Mouse (Mus musculus): Measurements from ENCODE around the gene Mpc1.
"Not testable (repeated sequence)": the region's sequence is repeated elsewhere in the genome, so short reads cannot be mapped to it uniquely, and the experiment has no call there.

Gene Mpc1

DNA sequence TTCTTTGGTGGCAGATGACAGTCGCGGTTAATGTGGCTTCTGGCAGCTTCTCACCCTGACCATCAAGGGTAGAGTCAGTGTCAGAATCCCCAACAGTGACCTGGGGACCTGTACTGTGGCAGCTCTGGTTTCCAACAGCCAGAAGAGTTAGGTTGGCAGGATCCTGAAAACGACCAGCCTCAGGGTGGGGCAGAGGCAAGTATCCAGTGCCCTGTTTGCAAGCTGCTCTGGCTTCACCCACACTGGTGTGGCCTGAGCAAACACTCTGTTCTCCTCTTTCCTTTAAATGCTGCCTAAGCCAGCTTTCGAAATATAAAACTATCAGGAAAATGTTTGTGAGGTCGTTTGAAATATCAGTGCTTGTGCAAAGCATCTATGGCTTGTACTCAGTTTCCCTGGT, 47.9 kb downstream of the Mpc1 start:
- DNase-seq (ENCODE audit: low spot score) = no peak

DNA sequence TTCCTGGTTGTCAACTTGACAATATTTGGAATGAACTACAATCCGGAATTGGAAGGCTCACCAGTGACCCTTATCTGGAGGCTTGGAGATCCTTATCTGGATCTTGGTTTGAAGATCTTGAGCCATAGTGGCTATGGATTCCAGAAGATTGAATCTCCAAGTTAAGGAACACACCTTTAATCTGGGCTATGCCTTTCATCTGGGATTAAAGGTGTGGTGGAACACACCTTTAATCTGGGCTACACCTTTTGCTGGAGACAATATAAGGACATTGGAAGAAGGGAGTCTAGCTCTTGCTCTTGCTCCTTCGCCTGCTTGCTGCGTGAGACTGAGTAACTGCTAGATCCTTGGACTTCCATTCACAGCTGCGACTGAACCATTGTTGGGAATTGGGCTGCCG, 54.5 kb downstream of the Mpc1 start, which contains the start of gene Prr18:
Prr18 (plus strand) TSS at position 301 of the 400 bp plus-strand sequence.
- not testable (repeated sequence) for DNase-seq (ENCODE audit: low spot score)

DNA sequence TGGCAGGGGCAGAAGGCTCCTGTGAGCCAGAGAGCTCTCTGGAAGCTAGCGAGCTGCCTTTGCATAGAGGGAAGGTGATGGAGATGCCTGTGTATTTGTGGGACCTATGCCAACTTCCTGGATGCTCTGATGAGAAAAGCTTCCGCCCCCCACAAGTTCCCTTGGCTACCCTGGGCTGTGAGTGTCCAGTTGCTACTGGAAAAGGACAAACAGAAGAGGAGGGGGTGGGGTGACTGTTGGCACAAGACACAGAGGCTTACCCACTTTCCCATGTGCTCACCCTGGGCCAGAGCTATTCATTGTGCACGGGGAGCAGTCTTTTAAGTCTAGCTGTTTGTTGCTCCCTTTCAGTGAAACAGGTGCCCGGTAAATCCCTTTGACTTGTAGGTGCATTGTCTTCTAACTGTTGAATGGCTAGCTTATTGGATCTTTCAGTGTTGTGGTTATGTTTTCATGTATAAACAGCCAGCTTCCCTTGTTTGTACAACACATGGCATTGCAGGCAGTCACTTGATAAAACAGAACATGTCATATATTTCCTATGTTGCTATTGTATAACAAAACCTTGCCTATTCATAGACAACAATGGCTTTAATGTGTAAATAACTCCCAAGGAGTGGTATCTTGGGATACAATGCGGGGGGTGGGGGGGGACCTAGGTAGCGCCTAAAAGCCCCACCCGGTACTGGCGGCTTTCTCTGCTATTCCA, 57.1 kb downstream of the Mpc1 start:
- DNase-seq (ENCODE audit: low spot score) = no peak

DNA sequence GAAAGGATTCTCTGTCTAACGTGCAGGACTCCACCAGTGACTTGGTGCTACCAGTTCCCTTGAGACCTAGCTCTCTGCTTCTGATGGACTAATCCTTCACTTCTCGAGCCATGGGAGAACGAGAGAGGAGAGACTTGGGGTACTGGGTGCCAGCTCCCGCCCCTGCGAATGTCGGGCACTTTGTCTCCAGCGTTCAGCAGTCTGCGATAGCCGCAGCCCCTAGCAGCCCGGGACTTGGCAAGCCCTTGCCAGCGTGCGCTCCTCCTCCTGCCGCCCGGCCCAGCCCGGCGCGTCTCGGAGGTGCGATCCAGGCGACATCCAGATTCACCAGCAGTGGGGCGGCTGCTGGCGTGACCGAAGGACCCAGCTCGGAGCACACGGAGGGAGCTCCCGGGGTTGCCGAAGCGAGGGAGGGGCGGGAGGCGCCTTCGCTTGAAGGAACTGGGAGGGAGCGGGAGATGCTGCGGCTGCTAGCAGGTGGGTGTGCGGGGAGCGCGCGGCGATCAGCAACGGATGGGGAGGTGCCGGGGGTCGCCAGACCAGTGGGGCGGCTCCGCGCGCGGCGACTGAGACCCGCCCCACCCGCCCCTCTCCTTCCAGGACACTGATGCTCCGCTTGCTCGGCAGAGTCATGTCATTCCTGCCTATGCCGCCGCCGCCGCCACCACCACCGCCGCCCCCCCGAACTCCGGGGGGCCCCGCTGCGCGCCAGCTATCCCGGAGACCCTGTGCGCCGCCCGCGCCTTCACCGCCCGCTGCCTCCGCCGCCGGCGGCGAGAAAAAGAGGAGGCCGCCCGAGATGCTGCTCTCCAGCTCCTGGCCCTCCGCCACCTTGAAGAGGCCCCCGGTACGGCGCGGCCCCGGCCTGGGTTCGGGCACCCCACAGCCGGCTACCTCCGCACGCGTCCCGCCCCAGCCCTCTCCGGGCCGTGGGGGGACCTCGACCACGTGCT, 58.0 kb downstream of the Mpc1 start:
- DNase-seq (ENCODE audit: low spot score) = no peak

DNA sequence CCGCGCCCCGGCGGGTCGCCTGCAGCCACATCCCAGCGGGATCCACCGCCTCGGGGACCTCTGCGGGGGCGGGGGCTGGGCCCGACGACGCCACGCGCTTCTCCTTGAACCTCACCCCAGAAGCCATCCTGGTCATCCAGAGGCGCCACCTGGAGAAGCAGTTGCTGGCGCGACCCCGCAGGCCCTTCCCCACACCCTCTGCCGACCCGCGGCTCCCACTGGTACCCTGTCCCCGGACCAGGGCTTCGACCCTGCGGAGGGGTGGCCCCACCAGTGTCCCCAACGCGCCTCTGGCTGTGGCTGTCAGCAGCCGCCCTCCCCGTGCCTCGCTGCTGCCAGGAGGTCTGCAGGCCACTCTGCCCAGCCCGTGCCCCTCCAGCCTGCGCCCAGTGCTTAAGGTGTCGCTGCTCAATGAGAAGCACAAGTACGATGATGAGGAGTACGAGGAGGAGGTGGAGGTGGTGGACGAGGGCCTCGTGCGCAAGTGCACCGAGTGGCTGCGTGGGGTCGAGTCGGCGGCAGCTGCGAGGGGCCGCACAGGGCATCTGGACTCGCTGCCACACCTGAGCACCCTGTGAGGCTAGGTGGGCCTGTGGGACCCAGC, 58.8 kb downstream of the Mpc1 start:
- no peak for DNase-seq (ENCODE audit: low spot score)

DNA sequence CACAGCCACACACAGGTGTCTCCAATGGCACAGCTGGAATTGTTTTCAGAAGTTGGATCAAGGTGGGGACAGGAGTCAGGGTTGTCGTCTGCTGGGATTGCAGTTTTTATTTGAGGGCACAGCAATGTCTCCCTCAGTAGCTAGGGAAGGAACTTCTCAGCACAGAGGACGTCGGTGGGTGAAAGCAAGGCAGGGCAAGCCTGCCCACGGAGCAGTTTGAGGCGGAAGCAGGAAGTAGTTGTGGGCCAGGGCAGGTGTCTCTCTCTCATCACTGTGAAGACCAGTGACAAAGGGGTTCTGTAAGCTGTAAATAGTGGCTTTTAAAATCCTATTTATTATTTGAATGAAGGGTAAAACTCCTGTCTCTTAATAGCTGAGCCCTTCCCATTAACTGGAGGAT, 60.0 kb downstream of the Mpc1 start:
- no peak for DNase-seq (ENCODE audit: low spot score)

DNA sequence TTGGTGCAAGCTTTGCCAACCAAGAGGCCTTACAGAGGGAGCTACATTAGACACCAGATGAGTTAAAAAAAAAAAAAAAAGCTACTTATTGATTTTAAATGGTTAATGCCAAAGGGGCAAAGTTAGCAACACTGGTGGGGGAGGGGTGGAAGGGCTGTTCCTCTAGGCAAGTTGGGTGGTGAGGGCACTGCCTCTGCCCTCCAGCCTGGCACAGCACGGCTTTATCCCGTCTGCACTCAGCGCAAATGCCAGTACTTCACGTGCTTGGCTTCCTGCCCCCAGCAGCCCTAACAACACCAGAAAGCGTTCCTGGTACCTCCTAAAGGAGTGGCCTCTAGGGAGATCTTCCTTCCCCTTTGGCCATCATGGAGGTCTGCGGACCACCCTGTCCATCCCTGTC, 60.7 kb downstream of the Mpc1 start:
- DNase-seq (ENCODE audit: low spot score) = no peak

Measured in adipocyte (in vitro differentiated cells).